Mouse (Mus musculus): Measurements from ENCODE around the gene Olfr1098.

Olfr1098 gene

GRCm38 (mm10) chr2:86924445-86924844 lies at the start of gene Olfr1098:
Gene Olfr1098, minus strand, starts transcription at chr2:86924545.
- no peak for DNase-seq

DNA sequence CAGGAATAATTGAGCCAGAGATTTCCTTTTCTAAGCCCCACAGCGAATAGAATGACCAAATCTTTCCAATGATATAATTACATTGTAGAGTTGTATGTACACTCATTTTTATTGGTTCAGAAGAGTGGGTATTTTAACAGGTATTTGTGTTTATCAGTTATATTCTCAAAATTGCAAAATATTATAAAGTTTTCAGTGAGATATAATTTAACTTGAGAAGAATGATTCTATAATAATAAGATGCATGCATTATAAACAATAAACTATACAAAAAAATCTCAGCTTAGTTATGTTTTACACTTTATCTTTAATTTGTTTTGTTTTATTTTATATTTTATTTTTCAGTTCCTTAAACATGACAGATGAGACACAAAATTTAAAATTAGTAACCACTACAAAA lies 36.2 kb upstream of the Olfr1098 start, which contains the start of gene Olfr1099:
TSS of gene Olfr1099 (minus strand) at position 101 of the 400 bp plus-strand sequence.
- DNase-seq = no peak

DNA sequence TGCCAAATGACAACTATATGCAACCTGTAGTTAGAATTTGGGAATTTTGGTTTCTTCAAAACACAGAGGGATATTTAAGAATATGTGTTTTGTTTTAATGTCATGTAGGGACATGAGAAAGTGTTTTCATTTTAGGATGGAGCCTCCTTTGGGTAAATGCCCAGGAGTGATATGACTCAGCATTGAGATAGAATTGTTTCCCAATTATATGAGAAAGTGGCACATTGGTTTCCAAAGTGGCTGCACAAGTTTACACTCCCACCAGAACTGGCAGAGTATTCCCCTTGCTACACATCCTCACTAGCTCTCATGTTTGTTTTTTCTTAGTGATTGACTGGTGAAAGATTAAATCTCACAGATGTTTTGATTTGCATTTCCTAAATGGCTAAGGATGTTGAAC lies 2.2 kb upstream of the Olfr1098 start:
- DNase-seq = no peak

DNA sequence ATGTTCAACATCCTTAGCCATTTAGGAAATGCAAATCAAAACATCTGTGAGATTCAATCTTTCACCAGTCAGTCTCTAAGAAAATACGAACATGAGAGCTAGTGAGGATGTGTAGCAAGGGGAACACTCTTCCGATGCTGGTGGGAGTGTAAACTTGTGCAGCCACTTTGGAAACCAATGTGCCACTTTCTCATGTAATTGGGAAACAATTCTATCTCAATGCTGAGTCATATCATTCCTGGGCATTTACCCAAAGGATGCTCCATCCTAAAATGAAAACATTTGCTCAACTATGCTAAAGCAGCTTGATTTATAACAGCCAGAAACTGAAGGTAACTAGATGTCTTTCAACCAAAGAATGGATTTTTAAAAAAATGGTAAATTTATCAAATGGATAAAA lies 18.7 kb downstream of the Olfr1098 start:
- DNase-seq = no peak

DNA sequence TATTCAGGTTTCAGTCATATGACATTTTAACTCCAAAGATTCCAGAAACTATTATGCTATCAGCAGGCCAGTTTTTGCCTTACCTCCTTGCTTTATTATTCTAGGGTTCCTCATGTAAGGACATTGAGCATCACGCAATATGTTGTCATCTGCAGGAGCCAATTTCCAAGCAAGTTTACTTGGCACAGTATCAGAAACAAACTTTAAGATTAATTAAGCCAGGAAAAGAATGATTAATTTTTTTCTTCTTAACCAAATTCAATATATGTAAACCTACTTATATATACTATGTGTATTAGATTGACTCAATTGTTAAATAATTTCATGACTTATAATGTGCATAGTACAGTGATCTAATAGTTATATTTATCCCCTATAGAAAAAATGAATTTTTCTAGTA lies 32.2 kb downstream of the Olfr1098 start, which contains the start of gene Olfr1097:
TSS of gene Olfr1097 (minus strand) at position 101 of the 400 bp plus-strand sequence.
- no peak for DNase-seq

GRCm38 (mm10) chr2:86874702-86875101 lies 49.6 kb downstream of the Olfr1098 start, which contains the start of gene Gm13723:
Gene Gm13723, minus strand, starts transcription at chr2:86874802.
- DNase-seq = no peak

Measured in cerebellum, postnatal 14 days (tissue).